Mouse (Mus musculus) brain, embryonic 14.5 days (tissue): ENCODE measurements around the gene 9430015G10Rik.

Experiments
- CTCF ChIP-seq: fragments of 200-500 bp; IDR thresholded peaks from 2 replicates; pipeline ENCODE4 v1.5.1; 2012; ENCODE audit warnings: inconsistent platforms, mild to moderate bottlenecking, moderate library complexity, borderline replicate concordance; ENCODE audit not compliant: insufficient read depth, insufficient read length; ENCODE audit errors: extremely low read depth
- POLR2A ChIP-seq: fragments of 200-500 bp; IDR thresholded peaks from 2 replicates; pipeline ENCODE4 v1.6.1; 2012; ENCODE audit warnings: mild to moderate bottlenecking, inconsistent platforms, borderline replicate concordance; ENCODE audit not compliant: poor library complexity, insufficient read depth, insufficient read length, severe bottlenecking; ENCODE audit errors: extremely low read depth

GRCm38 (mm10) chr4:156154771-156155170 lies 45.0 kb downstream of the 9430015G10Rik start:
- no peak for TF ChIP-seq CTCF
- no peak for TF ChIP-seq POLR2A
